Comparison of ENCODE assay signal across 9 mouse cellular contexts in genomic region chr16:32689501-32689900, GRCm38 (mm10). TPM values are rescaled to one million over a fixed set of nuclear protein-coding genes. Genes with fewer than 3 reads are reported as not detected.
A peak's percentile ranks its signal among the peaks of the same experiment; 100 is the strongest.
DNase-seq lines count a peak whose midpoint lies in the region; ATAC-seq and TF ChIP-seq lines count a peak whose summit lies in the region.
"Had no signal": no experiment of that assay in that cellular context is flagged by ENCODE, and none has a peak within 500 bp of the region (broad histone marks: within the 10 kb centered on the region; RNA-seq: fewer than 3 reads in every experiment).

No protein-coding gene starts in this region.

- H3K27me3 ChIP-seq in kidney, embryonic 14.5 days (ENCODE audit: control insufficient read depth, insufficient read depth, low read length), result no peaks in the 10 kb centered on the region
- no peaks in the 10 kb centered on the region for H3K27me3 ChIP-seq in hindbrain, embryonic 11.5 days (ENCODE audit: control insufficient read depth, insufficient read depth, low read length)
- no peaks in the 10 kb centered on the region for H3K27me3 ChIP-seq in testis, adult 2 months (ENCODE audit: control insufficient read depth, insufficient read depth, low read length)
- H3K27me3 ChIP-seq: embryonic facial prominence, embryonic 12.5 days had no signal

- no peak for TF ChIP-seq POLR2A in testis, adult 2 months (IDR thresholded peaks at IDR 0.05; ENCODE audit: control insufficient read depth, low read depth, low read length)

- H3K27ac ChIP-seq in kidney, embryonic 14.5 days (ENCODE audit: low read depth, low read length), result no peak overlapping the region
- no peak overlapping the region for H3K27ac ChIP-seq in hindbrain, embryonic 11.5 days (ENCODE audit: low read depth, low read length)
- no peak overlapping the region for H3K27ac ChIP-seq in testis, adult 2 months (ENCODE audit: control insufficient read depth, insufficient read depth, low read depth, low read length)
- H3K27ac ChIP-seq: embryonic facial prominence, embryonic 12.5 days had no signal

- H3K36me3 ChIP-seq in kidney, embryonic 14.5 days (ENCODE audit: control insufficient read depth, insufficient read depth, low read length), result no peaks in the 10 kb centered on the region
- H3K36me3 ChIP-seq in hindbrain, embryonic 11.5 days (ENCODE audit: control insufficient read depth, insufficient read depth, low read length), result no peaks in the 10 kb centered on the region
- no peaks in the 10 kb centered on the region for H3K36me3 ChIP-seq in testis, adult 2 months (ENCODE audit: control insufficient read depth, insufficient read depth, low read length)
- H3K36me3 ChIP-seq: embryonic facial prominence, embryonic 12.5 days had no signal

- H3K9ac ChIP-seq in kidney, embryonic 14.5 days (ENCODE audit: low read depth, low read length), result no peak overlapping the region
- no peak overlapping the region for H3K9ac ChIP-seq in hindbrain, embryonic 11.5 days (ENCODE audit: low read depth, low read length)
- H3K9ac ChIP-seq: embryonic facial prominence, embryonic 12.5 days had no signal

- no peaks in the 10 kb centered on the region for H3K9me3 ChIP-seq in kidney, embryonic 14.5 days (ENCODE audit: control insufficient read depth, low read length)
- no peaks in the 10 kb centered on the region for H3K9me3 ChIP-seq in hindbrain, embryonic 11.5 days (ENCODE audit: control insufficient read depth, low read length)
- H3K9me3 ChIP-seq: embryonic facial prominence, embryonic 12.5 days had no signal

- DNase-seq in kidney, adult 11 months, result peak; percentile 32
- DNase-seq in R1 (ENCODE audit: low read depth, low spot score), result peak; percentile 85
- DNase-seq in embryo, embryonic 11.5 days (ENCODE audit: low read depth, low spot score), result peak; percentile 57
- peak; percentile 84 for DNase-seq in hindbrain, embryonic 11.5 days (ENCODE audit: low spot score)
- DNase-seq in layer of hippocampus, postnatal 25 days (ENCODE audit: extremely low spot score in 1 of 2, low spot score in 1 of 2), result peak; percentile 44 to 80

- peak; percentile 17; the same call in 1 of the 2 replicates for TF ChIP-seq CTCF in testis, adult 2 months (IDR thresholded peaks at IDR 0.05; ENCODE audit: control insufficient read depth, insufficient read depth, insufficient replicate concordance, low read depth, low read length)

- no peak overlapping the region for H3K4me3 ChIP-seq in kidney, embryonic 14.5 days (ENCODE audit: low read length)
- no peak overlapping the region for H3K4me3 ChIP-seq in hindbrain, embryonic 11.5 days (ENCODE audit: low read depth, low read length)
- no peak overlapping the region for H3K4me3 ChIP-seq in testis, adult 2 months (ENCODE audit: control insufficient read depth, low read depth, low read length)
- H3K4me3 ChIP-seq: embryonic facial prominence, embryonic 12.5 days had no signal

- 7% methylated on average over 9 of the region's 9 CpGs for WGBS in kidney, embryonic 14.5 days
- WGBS in hindbrain, embryonic 11.5 days, result 7% methylated on average over 9 of the region's 9 CpGs

- no peak for ATAC-seq in kidney, embryonic 14.5 days (ENCODE audit: low FRiP score, low TSS enrichment)
- no peak for ATAC-seq in hindbrain, embryonic 11.5 days (ENCODE audit: low FRiP score)
- ATAC-seq in megakaryocyte, adult 5-6 weeks (ENCODE audit: poor library complexity, severe bottlenecking), result peak; percentile 64

- H3K4me2 ChIP-seq in kidney, embryonic 14.5 days (replicated peaks; ENCODE audit: low read depth, low read length), result no peak overlapping the region
- H3K4me2 ChIP-seq in hindbrain, embryonic 11.5 days (replicated peaks; ENCODE audit: low read depth, low read length), result no peak overlapping the region
- H3K4me2 ChIP-seq: embryonic facial prominence, embryonic 12.5 days had no signal

- no peaks in the 10 kb centered on the region for H3K4me1 ChIP-seq in kidney, embryonic 14.5 days (ENCODE audit: control insufficient read depth, insufficient read depth, low read length)
- H3K4me1 ChIP-seq in hindbrain, embryonic 11.5 days (replicated peaks; ENCODE audit: control insufficient read depth, insufficient read depth, low read length), result no peaks in the 10 kb centered on the region
- H3K4me1 ChIP-seq in testis, adult 2 months (ENCODE audit: control insufficient read depth, insufficient read depth, low read length), result peaks cover 3% of the 10 kb centered on the region
- H3K4me1 ChIP-seq: embryonic facial prominence, embryonic 12.5 days had no signal

RNA-seq across cellular contexts. Expression of gene Tnk2, which starts 45.8 kb away (rescaled TPM):
- polyA plus RNA-seq in kidney, embryonic 14.5 days (2014; fragmentation: Nextera tagmentation; extraction: Ambion mirVana), result 10.7 and 11.0 TPM in 2 replicates
- polyA plus RNA-seq in hindbrain, embryonic 11.5 days (2014; fragmentation: Nextera tagmentation; extraction: Ambion mirVana), result 5.2 and 7.0 TPM in 2 replicates
- total RNA-seq in layer of hippocampus, postnatal 25 days (2021), result 100 to 1,000 TPM; 163 to 165 TPM
- total RNA-seq in megakaryocyte, adult 5-6 weeks (2015), result 5.5 and 12.0 TPM in 2 replicates
- 6.4 and 8.6 TPM in 2 replicates for total RNA-seq in megakaryocyte, adult 5-6 weeks (2017)
- polyA plus RNA-seq in testis, adult 2 months (2012; rRNA removed), result 21.4 and 23.4 TPM in 2 replicates

RNA-seq across cellular contexts. Expression of gene Muc4, which starts 46.2 kb away (rescaled TPM):
- 0.27 TPM in 1 of 2 replicates, not detected in the other for polyA plus RNA-seq in kidney, embryonic 14.5 days (2014; fragmentation: Nextera tagmentation; extraction: Ambion mirVana)
- polyA plus RNA-seq in hindbrain, embryonic 11.5 days (2014; fragmentation: Nextera tagmentation; extraction: Ambion mirVana), result 0.11 and 0.22 TPM in 2 replicates
- total RNA-seq in layer of hippocampus, postnatal 25 days (2021), result not detected
- total RNA-seq in megakaryocyte, adult 5-6 weeks (2015), result not detected in 2 replicates
- total RNA-seq in megakaryocyte, adult 5-6 weeks (2017), result not detected in 2 replicates
- polyA plus RNA-seq in testis, adult 2 months (2012; rRNA removed), result 98.8 and 102 TPM in 2 replicates

Comparison
In these comparisons a context has a peak if more than half of its experiments do, and no peak if none do; other contexts are left out.
1. DNase-seq: peak in every context shown above with its lines; median percentile 85 in R1; 84 in hindbrain, embryonic 11.5 days; 62 in layer of hippocampus, postnatal 25 days; 57 in embryo, embryonic 11.5 days; 32 in kidney, adult 11 months.
2. RNA of gene Muc4, which starts 46.2 kb away (polyA plus RNA-seq): 98.8 to 102 TPM in testis, adult 2 months; 0.27 TPM in kidney, embryonic 14.5 days and 0.11 to 0.22 TPM in hindbrain, embryonic 11.5 days; every median in the first group is over 10 times any median in the second.